Mouse (Mus musculus): ENCODE results near the gene Park7.

DNA sequence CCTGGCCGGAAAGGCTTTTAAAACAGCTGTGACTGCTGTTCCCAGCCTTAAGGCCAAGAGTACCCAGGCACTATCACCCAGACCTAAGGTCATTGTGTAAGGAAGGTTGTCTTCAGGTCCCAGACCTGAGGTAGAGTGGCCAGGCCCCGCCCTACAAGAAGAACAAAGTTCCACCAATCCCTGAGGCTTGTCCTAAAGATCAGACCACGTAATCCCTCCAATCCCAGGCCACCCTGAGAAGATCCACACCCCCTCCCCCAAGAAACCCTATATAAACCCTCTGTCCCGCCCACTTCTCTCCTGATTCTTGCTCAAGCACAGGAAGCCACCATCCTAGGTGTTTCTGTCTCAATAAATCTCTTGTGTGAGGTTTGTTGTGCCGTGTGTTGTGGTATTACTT is 33.9 kb downstream of the Park7 start:
- TF ChIP-seq GATA1 (IDR thresholded peaks at IDR 0.05; ENCODE audit: borderline replicate concordance, low read length) (no peak), FLI1 (IDR thresholded peaks at IDR 0.05; ENCODE audit: low read length) (no peak)
